Mouse (Mus musculus) cortical plate, adult 2 months (tissue): ENCODE data around the gene Myb.

Source experiments
- CTCF ChIP-seq: fragments of 200-500 bp; IDR thresholded peaks from 2 replicates; pipeline ENCODE4 v1.5.1; 2011; ENCODE audit warnings: mild to moderate bottlenecking, control low read depth, low read length; ENCODE audit not compliant: insufficient read depth; ENCODE audit errors: extremely low read depth
- POLR2A ChIP-seq: fragments of 200-500 bp; IDR thresholded peaks from 2 replicates; pipeline ENCODE4 v1.6.1; 2011; ENCODE audit warnings: mild to moderate bottlenecking, low read length, control low read depth; ENCODE audit not compliant: insufficient read depth; ENCODE audit errors: extremely low read depth

DNA sequence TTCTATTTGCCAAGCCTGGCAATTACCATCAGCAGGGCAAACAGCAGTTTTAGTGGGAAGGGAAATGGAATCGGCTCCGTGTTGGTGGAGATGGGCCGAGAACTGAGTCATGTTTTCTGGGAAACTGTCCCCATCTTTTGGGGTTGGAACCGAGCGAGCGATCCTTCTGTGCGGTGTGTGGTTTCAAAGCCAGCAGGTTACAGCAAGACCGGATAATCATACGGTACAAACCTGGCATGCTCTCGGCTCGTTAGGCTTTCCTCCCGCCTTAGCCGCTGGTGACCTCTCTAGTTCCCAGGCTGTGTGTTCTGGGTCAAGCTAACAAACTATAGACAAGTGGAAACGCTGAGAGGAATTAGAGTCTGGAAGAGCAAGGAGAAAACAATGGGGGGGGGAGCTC lies 65.2 kb downstream of the Myb start:
- no peak for TF ChIP-seq POLR2A
- no peak for TF ChIP-seq CTCF
